Mouse (Mus musculus) adrenal gland, postnatal 36 days (tissue): ENCODE data around the gene 4931422A03Rik. TPM values are rescaled to one million over a fixed set of nuclear protein-coding genes. Genes with fewer than 3 reads are reported as not detected.

Source experiments
- DNase-seq, 2 experiments: peaks; one replicate each; pipeline ENCODE4 v3.0.0; 2021; ENCODE audit warnings: mixed read lengths in 1 of 2
- total RNA-seq, 2 experiments: library from RNA; stranded (reverse); gene quantifications; 2 replicates each; pipeline ENCODE4 v1.2.3; 2021

Gene 4931422A03Rik
- total RNA-seq, 2 experiments from 2014 or later, result not detected

DNA sequence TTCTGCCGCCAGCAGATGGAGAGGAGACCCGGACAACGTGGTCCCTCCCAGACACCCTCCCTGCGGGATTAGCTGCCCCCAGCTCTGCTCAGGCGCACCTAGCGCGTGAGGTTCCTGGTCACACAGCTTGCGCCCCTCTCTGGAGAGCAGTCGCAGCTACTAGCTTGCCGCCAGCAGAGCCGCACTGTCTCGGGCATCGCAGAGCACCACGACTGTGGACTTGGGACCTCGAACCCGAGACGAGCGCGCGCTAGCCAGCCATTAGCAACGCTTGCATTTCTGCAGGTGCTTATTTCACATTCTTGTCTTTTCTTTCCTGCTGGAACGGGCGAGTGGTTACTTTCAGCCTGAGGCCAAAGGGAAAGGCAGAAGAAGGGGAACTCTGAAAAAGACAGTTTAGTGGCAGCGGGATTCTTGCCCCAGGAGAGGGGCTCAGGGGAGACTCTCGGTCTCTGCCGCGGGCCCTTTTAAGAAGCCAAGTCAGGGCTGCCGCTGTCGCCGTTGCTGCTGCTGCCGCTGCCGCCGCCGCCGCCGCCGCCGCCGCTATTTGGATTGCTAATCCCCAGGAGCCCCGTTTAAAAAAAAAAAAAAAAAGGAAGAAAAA, 58.6 kb downstream of the 4931422A03Rik start:
- DNase-seq, result peak; percentile 70 to 79

GRCm38 (mm10) chr2:103968919-103969436, 59.2 kb downstream of the 4931422A03Rik start:
- no peak for DNase-seq

DNA sequence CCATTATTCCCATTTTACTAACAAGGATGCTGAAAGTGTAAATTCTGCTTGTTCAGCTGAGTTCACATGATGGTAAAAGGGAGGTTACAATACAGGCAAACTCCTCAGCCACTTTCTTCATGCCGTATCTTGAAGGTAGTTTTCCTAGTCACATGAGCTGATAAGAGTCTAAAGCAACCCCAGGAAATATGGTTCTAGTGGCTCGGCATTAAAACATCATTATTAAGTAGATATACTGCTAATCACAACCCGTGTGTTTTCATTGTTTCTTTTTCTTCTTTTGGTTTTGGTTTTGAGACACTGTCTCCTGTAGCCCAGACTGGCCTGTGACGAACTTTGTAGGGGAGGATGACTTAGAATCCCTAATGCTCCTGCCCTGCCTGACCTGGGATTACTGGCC, 60.0 kb downstream of the 4931422A03Rik start:
- no peak for DNase-seq

DNA sequence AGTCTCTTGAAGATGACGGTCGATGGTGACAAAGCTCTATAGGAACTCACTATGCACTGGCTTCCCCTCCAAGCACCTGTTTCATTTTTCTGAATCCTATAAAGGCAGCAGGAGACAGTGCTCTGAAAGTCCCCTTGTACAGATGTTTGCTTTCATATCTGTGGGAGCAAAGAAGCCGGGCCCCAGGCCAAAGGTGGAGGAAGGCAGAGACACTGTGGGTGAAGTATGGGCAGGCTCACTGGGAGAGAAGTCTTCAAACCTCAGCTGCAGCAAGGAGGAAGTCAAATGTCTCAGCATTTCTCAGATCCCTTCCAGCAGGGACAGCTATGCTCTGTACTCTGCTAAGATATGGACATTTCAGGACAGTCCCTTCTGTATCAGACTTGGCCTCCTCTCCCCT, 62.8 kb downstream of the 4931422A03Rik start:
- DNase-seq, result no peak

GRCm38 (mm10) chr2:103962349-103962748, 65.8 kb downstream of the 4931422A03Rik start:
- DNase-seq, result no peak

DNA sequence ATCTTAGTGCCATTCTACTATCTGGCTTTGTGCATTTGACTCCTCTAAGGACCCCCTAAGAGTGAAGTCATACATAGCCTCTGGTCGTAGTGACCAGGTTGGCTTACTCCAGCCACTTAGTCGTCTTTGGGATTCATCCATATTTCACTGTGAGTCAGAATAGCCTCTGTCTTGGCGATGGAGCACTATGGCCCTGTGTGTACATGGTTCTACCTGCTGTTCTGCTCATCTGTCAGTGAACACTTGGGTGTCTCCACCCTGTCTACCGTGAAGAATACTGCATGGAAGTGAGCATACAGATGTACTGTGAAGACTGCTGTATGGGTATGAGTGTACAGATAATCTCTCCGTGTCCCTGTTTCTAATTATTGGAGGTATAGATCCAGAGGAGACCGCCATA, 68.6 kb downstream of the 4931422A03Rik start:
- no peak for DNase-seq

DNA sequence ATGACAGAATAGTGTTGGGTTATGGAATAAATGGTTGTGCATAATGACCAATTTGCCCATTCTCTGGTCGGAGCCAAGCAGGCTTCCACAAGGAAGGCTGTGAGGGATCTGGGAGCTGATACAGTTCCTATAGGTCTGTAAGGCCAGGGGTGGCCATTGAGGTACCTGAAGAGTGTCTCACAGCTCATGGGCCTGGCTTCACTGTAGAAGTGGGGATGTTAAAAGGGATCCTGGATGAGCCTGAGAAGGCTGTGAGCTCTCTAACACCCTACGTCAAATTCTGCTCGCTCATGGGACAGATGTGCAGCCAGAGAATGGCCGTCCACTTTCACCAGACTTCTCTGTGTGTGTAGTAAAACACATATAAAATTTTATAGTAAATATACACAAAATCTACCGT, 69.1 kb downstream of the 4931422A03Rik start:
- no peak for DNase-seq

DNA sequence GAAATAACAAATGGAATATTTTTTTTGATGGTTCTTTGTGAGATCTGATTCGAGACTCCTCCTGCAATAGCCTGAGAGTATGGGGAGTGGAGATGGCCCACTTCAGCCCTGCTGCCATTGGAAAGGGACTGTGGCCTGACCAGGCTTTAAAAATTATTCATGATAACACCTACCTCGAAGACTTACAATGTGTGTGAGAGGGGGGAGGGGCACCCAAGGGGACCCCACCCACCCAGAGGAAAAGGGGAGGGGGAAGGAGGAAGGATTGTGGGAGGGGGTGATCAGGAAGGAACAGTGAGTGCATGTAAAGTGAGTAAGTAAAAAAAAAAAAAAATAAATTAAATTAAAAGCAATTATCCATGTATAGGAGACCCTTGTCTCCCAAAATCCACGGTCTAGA, 69.5 kb downstream of the 4931422A03Rik start:
- DNase-seq, result no peak

DNA sequence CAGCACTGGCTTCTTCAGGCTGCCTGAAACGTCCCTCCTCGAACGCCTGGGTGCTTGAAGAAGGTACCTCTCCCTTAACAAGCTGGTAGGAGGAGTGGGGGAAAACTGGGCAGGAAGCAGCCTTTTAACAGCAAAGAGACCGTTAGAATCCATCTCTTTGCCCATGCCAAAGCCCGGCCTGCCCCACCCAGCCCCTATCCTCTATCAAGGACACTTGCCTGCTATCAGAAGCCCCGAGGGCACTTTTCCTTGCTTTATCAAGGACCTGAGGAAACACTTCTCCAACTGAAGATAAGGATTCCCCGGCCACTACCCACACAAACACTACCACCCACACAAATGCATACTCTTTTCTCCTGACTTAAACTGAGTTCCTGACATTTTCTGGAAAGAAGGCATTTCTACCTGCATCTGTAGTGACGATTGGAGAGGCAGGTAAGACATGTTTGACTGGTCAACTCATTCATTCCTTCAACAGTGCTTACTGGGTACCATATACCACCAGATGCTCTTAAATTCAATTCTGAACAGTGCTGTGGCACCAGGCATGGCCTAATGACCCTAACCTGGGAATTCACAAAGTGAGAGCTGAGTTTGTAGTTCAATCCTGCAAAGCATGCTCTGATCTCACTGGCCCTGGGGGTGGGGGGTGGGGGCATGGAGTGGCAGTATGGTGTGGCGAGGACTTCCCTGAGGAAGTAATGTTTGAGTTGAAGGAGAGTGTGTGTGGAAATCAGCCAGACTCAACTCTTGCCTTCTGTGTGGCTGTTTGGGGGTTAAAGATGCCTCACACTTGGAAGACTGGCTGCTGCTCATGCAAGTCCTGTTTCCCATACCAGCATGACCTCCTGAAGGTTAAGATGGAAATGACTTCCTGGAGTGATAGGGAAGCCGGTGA, 70.3 kb downstream of the 4931422A03Rik start, which contains the start of gene Lmo2:
TSS of gene Lmo2 (plus strand) at position 338 of the 898 bp plus-strand sequence.
- no peak for DNase-seq

DNA sequence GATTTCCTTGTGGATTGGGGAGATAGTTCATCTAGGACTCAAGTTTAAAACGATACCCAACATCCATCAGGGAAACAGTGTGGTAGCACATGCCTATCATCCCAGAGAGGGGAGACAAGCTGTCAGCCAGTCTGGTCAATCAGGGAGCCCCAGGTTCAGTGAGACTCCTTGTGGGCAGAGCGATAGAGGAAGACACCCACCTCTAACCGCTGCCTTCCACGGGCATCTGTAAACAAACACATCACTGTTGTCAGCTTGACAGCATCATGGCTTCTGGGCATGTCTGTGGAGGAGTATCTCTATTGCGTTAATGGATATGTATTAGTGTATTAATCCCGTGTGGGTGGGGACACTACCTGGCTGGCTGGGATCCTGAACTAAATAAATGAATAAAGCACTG, 71.3 kb downstream of the 4931422A03Rik start:
- no peak for DNase-seq

DNA sequence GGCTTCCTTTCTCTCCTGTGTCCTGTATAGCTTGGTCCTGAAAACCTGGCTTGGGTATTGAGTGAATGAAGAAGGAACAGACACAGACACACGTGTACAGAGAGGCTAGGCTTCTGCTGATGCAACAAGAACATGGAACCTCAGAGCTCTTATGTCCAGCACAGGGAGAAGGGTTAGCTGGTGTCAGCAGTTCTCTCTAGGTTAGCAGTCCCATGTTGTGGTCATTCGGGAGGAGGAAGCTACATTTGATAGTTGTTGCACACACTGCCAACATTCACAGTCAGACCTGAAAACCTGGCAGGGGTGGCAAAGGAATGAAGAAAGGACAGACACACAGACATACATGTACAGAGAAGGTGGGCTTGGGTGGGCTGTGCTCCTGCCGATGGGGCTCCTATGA, 72.4 kb downstream of the 4931422A03Rik start:
- DNase-seq, result no peak

- no peak for DNase-seq
Observed at GRCm38 (mm10) chr2:103953050-103953835, 74.9 kb downstream of the 4931422A03Rik start.

DNA sequence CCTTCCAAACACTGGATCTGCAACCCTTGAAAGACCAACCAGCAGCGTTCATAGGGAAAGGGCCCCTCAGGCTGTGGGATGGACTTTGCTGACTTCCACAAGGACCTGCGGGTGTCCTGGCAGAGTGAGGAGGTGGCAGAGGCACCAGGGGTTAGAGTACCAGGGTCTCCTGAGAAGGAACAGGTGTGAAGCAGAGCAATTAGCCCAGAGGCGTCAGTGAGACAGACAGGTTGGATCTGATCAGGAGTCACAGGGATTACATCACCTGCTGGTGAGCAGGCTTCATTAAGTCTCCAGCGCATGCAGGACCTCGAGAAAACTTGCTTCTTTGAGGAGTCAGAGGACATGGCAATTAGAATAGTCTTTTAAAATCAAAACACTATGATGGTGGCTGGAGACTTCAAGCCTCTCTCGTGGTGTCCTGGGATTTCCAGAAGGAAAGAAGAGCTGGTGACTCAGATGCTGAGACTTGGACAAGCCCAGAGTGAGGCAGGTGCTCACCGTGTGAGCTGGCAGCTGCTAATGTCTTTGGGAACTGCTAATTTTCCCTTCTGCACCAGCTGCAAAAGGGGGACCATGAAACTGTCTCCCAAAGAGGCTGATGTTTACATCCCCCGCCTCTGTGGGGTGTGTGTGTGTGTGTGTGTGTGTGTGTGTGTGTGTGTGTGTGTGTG, 80.0 kb downstream of the 4931422A03Rik start:
- no peak for DNase-seq

DNA sequence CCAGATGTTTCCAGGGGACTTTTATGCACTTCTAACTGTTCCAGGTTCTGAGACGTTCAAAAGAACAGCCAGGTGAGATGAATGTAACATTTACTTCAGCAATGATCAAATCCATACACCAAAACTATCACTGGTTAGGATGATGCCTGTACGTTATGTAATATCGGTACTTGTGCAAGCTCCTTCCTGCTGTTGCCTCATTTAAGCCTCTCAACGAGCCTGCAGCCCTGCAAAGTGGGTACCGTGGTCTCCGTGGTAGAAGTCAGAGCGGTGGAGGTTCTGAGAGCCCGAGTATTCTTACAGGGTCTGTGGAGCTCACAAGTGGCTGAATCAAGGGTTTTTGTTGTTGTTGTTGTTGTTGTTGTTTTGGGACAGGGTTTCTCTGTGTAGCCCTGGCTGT, 81.3 kb downstream of the 4931422A03Rik start:
- DNase-seq, result no peak

DNA sequence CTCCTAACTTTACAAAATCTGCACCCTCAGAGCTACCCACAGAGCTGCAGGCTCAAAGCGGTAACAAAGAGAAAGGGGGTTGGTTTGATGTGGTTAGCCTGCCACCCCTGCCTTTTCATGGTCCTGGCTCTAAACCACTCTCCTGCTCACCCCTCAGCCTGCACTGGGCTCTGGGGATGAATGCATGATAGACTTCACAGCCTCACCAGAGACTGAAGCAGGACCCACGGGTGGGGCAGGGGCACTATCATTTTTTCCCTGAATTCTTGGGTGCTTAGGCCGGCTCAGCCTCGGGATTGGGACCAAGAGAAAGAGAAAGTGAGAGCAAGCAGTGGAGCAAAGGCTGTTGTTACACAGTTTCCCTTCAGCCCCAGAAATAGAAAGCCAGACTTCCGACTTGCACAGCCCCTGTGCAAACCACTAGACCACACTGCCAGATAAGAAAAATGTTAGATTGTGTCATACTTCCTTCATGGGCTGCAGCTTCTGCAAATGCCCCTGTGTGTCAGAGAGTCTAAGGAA, 82.5 kb downstream of the 4931422A03Rik start:
- peak in 1 of 2 experiments; percentile 7 for DNase-seq

DNA sequence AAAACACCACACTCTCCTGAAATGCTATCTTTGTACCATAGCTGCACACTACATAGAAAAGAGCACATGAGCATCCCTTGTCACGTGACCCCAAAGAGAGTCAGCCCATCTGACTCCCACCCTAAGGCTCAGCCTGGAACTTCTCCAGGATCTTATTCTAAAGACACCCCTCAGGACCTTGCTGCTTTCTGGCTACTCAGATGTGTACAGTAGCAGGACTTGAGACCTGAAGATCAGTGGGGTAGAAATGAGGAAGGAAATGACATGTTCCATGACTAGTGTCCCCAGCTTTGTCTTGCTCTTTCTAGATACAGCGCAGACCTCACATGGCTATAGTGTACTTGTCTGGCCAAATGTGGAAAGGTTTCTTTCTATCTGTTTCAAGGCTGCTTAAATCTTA, 83.3 kb downstream of the 4931422A03Rik start:
- DNase-seq, result no peak

- DNase-seq, result no peak
Observed at GRCm38 (mm10) chr2:103941085-103941484, 87.1 kb downstream of the 4931422A03Rik start.

DNA sequence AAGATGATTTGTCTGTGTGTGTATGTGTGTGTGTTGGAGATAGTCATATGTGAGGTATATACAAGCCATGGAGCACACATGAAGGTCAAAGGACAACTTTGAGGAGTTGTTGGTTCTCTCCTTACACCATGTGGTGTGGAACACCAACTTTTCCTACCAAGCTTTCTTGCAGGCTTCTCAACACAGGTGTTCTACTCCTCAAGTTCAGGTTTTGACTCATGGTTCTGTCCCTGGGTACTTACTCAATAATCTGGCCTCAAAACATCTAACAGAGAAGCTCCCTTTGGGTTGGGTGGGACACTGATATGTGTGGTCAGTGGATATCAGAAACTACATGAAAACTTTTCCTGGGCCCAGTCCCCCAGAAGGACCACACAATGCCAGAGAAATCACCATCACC, 89.2 kb downstream of the 4931422A03Rik start:
- DNase-seq, result no peak

- DNase-seq, result no peak
Observed at GRCm38 (mm10) chr2:103938573-103938972, 89.6 kb downstream of the 4931422A03Rik start.

- DNase-seq, result no peak
Observed at GRCm38 (mm10) chr2:103937670-103938069, 90.5 kb downstream of the 4931422A03Rik start.

DNA sequence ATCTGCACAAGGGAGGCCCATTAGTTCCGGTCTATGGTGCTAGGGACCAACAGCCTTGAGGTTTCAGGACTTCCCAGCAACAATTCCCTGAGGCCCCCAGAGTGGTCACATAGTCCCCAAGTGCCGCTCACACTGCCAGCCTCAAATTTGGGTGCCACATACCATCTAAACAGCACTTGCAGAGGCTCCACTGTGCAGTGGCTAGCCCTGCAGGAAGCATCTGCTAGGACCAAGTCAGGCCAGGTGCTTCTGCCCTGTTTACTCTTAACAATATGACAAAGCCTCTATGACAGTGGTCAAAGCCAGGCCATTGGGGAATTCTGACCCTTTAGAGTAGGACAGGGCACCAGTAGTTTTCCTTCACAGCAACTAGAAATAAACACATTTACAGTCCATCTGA, 91.5 kb downstream of the 4931422A03Rik start:
- DNase-seq, result no peak
